ENCODE assay signal across 8 mouse cellular contexts in genomic region chr12:111445890-111446613, GRCm38 (mm10). TPM values are rescaled to one million over a fixed set of nuclear protein-coding genes. Genes with fewer than 3 reads are reported as not detected.
A peak's percentile ranks its signal among the peaks of the same experiment; 100 is the strongest.
DNase-seq lines count a peak whose midpoint lies in the region; ATAC-seq and TF ChIP-seq lines count a peak whose summit lies in the region.

No protein-coding gene starts in this region.

- no peaks in the 10 kb centered on the region for H3K36me3 ChIP-seq in lung, embryonic 16.5 days (ENCODE audit: control insufficient read depth, insufficient read depth, low read length)
- no peaks in the 10 kb centered on the region for H3K36me3 ChIP-seq in forebrain, embryonic 14.5 days (ENCODE audit: control insufficient read depth, insufficient read depth, low read length)
- H3K36me3 ChIP-seq in limb, embryonic 14.5 days (ENCODE audit: control insufficient read depth, insufficient read depth, low read length) = no peaks in the 10 kb centered on the region
- no peaks in the 10 kb centered on the region for H3K36me3 ChIP-seq in stomach, embryonic 15.5 days
- no peaks in the 10 kb centered on the region for H3K36me3 ChIP-seq in thymus, adult 2 months (ENCODE audit: control insufficient read depth, insufficient read depth, low read length)

- no peak overlapping the region for H3K9ac ChIP-seq in lung, embryonic 16.5 days (ENCODE audit: low read length)
- H3K9ac ChIP-seq in forebrain, embryonic 14.5 days (ENCODE audit: low read length) = no peak overlapping the region
- H3K9ac ChIP-seq in limb, embryonic 14.5 days (ENCODE audit: low read depth, low read length, severe bottlenecking) = no peak overlapping the region
- H3K9ac ChIP-seq in stomach, embryonic 15.5 days = no peak overlapping the region

- ATAC-seq in lung, embryonic 16.5 days (ENCODE audit: low read depth) = no peak
- ATAC-seq in forebrain, embryonic 14.5 days = no peak
- no peak for ATAC-seq in limb, embryonic 14.5 days (ENCODE audit: low FRiP score, low read depth)
- no peak for ATAC-seq in stomach, embryonic 15.5 days (ENCODE audit: insufficient read depth, low FRiP score, low read depth)

- H3K9me3 ChIP-seq in lung, embryonic 16.5 days (ENCODE audit: control insufficient read depth, low read length) = no peaks in the 10 kb centered on the region
- H3K9me3 ChIP-seq in forebrain, embryonic 14.5 days (replicated peaks; ENCODE audit: control insufficient read depth, low read length) = no peaks in the 10 kb centered on the region
- H3K9me3 ChIP-seq in limb, embryonic 14.5 days (ENCODE audit: control insufficient read depth, low read length) = no peaks in the 10 kb centered on the region
- no peaks in the 10 kb centered on the region for H3K9me3 ChIP-seq in stomach, embryonic 15.5 days

- TF ChIP-seq POLR2A in limb, embryonic 14.5 days (IDR thresholded peaks at IDR 0.05; ENCODE audit: borderline replicate concordance, extremely low read depth, insufficient read depth, insufficient read length) = no peak
- TF ChIP-seq POLR2A in thymus, adult 2 months (IDR thresholded peaks at IDR 0.05; ENCODE audit: control insufficient read depth, extremely low read depth, insufficient read depth, low read length, poor library complexity) = no peak

- peaks cover 78% of the 10 kb centered on the region for H3K27me3 ChIP-seq in lung, embryonic 16.5 days (ENCODE audit: control insufficient read depth, insufficient read depth, low read depth, low read length)
- H3K27me3 ChIP-seq in forebrain, embryonic 14.5 days (replicated peaks; ENCODE audit: control insufficient read depth, insufficient read depth, low read length) = peaks cover 95% of the 10 kb centered on the region
- peaks cover 91% of the 10 kb centered on the region for H3K27me3 ChIP-seq in limb, embryonic 14.5 days (ENCODE audit: control insufficient read depth, insufficient read depth, low read length)
- peaks cover 73% of the 10 kb centered on the region for H3K27me3 ChIP-seq in stomach, embryonic 15.5 days (replicated peaks)
- peaks cover 3% of the 10 kb centered on the region; the same call in 1 of the 2 replicates for H3K27me3 ChIP-seq in thymus, adult 2 months (ENCODE audit: control insufficient read depth, insufficient read depth, low read length)

- DNase-seq in lung, postnatal 25 days (ENCODE audit: low spot score) = no peak
- no peak for DNase-seq in forebrain, embryonic 14.5 days (ENCODE audit: low spot score)
- no peak for DNase-seq in limb, embryonic 14.5 days (ENCODE audit: low spot score)
- no peak for DNase-seq in layer of hippocampus, postnatal 14 days (ENCODE audit: low spot score in 2 of 2)
- DNase-seq in thymus, adult 2 months = no peak
- DNase-seq in cerebellum, adult 8-10 months = no peak

- no peak for TF ChIP-seq CTCF in thymus, adult 2 months (IDR thresholded peaks at IDR 0.05; ENCODE audit: borderline replicate concordance, control insufficient read depth, extremely low read depth, insufficient read depth, low read length, poor library complexity)

- peak overlapping the region; percentile 38 for H3K4me2 ChIP-seq in lung, embryonic 16.5 days (ENCODE audit: low read depth, low read length)
- H3K4me2 ChIP-seq in forebrain, embryonic 14.5 days (ENCODE audit: low read length) = peak overlapping the region; percentile 38
- H3K4me2 ChIP-seq in limb, embryonic 14.5 days (replicated peaks; ENCODE audit: low read depth, low read length, severe bottlenecking) = peak overlapping the region; percentile 42
- H3K4me2 ChIP-seq in stomach, embryonic 15.5 days = peak overlapping the region; percentile 47

- no peak overlapping the region for H3K27ac ChIP-seq in lung, embryonic 16.5 days (ENCODE audit: low read length)
- H3K27ac ChIP-seq in forebrain, embryonic 14.5 days (ENCODE audit: low read depth, low read length) = no peak overlapping the region
- no peak overlapping the region for H3K27ac ChIP-seq in limb, embryonic 14.5 days (replicated peaks; ENCODE audit: low read depth, low read length)
- no peak overlapping the region for H3K27ac ChIP-seq in stomach, embryonic 15.5 days
- no peak overlapping the region for H3K27ac ChIP-seq in thymus, adult 2 months (ENCODE audit: control insufficient read depth, insufficient read depth, low read length)

- 12% methylated on average over 27 of the region's 27 CpGs for WGBS in lung, embryonic 16.5 days
- WGBS in forebrain, embryonic 14.5 days = 3% methylated on average over 26 of the region's 27 CpGs
- 9% methylated on average over 25 of the region's 27 CpGs for WGBS in limb, embryonic 14.5 days
- WGBS in stomach, embryonic 15.5 days = 17% methylated on average over 27 of the region's 27 CpGs
- WGBS in thymus, adult 2 months = 60% methylated on average over 27 of the region's 27 CpGs

- peaks cover 39% of the 10 kb centered on the region for H3K4me1 ChIP-seq in lung, embryonic 16.5 days (replicated peaks; ENCODE audit: control insufficient read depth, insufficient read depth, low read length)
- peaks cover 5% of the 10 kb centered on the region for H3K4me1 ChIP-seq in forebrain, embryonic 14.5 days (ENCODE audit: control insufficient read depth, insufficient read depth, low read length)
- H3K4me1 ChIP-seq in limb, embryonic 14.5 days (ENCODE audit: control insufficient read depth, insufficient read depth, low read length) = peaks cover 23% of the 10 kb centered on the region
- peaks cover 36% of the 10 kb centered on the region for H3K4me1 ChIP-seq in stomach, embryonic 15.5 days
- H3K4me1 ChIP-seq in thymus, adult 2 months (replicated peaks; ENCODE audit: control insufficient read depth, insufficient read depth, low read length) = no peaks in the 10 kb centered on the region

- H3K4me3 ChIP-seq in lung, embryonic 16.5 days (ENCODE audit: low read length) = peak overlapping the region; percentile 27
- H3K4me3 ChIP-seq in forebrain, embryonic 14.5 days (ENCODE audit: low read depth, low read length) = peak overlapping the region; percentile 11; the same call in 1 of the 2 replicates
- peak overlapping the region; percentile 21 for H3K4me3 ChIP-seq in limb, embryonic 14.5 days (replicated peaks; ENCODE audit: low read length)
- H3K4me3 ChIP-seq in stomach, embryonic 15.5 days (replicated peaks) = peak overlapping the region; percentile 26
- no peak overlapping the region for H3K4me3 ChIP-seq in thymus, adult 2 months (ENCODE audit: control insufficient read depth, insufficient read depth, low read length)

RNA-seq across cellular contexts. Expression of gene Tnfaip2, which starts 3.8 kb away (rescaled TPM):
- 4.0 and 6.9 TPM in 2 replicates for polyA plus RNA-seq in lung, embryonic 16.5 days (2015; fragmentation: Nextera tagmentation; extraction: Ambion mirVana)
- polyA plus RNA-seq in forebrain, embryonic 14.5 days (2014; fragmentation: Nextera tagmentation; extraction: Ambion mirVana) = 0.28 and 1.1 TPM in 2 replicates
- polyA plus RNA-seq in limb, embryonic 14.5 days (2012; rRNA removed) = 9.3 and 10.2 TPM in 2 replicates
- polyA plus RNA-seq in limb, embryonic 14.5 days (2014; fragmentation: Nextera tagmentation; extraction: Ambion mirVana) = 10.0 and 11.4 TPM in 2 replicates
- 8.5 and 13.5 TPM in 2 replicates for polyA plus RNA-seq in stomach, embryonic 15.5 days (2015; fragmentation: Nextera tagmentation; extraction: Ambion mirVana)
- 1 to 10 TPM in 1 of 2 experiments, under 1 TPM in 1; 0.55 to 1.2 TPM for total RNA-seq in layer of hippocampus, postnatal 14 days (2021)
- 18.9 and 27.9 TPM in 2 replicates for polyA plus RNA-seq in thymus, adult 2 months (2012; rRNA removed)

RNA-seq across cellular contexts. Expression of gene Exoc3l4, which starts 29.2 kb away (rescaled TPM):
- 13.0 and 14.5 TPM in 2 replicates for polyA plus RNA-seq in lung, embryonic 16.5 days (2015; fragmentation: Nextera tagmentation; extraction: Ambion mirVana)
- polyA plus RNA-seq in forebrain, embryonic 14.5 days (2014; fragmentation: Nextera tagmentation; extraction: Ambion mirVana) = 2.2 and 2.7 TPM in 2 replicates
- polyA plus RNA-seq in limb, embryonic 14.5 days (2012; rRNA removed) = 11.7 and 14.9 TPM in 2 replicates
- 7.4 and 7.7 TPM in 2 replicates for polyA plus RNA-seq in limb, embryonic 14.5 days (2014; fragmentation: Nextera tagmentation; extraction: Ambion mirVana)
- polyA plus RNA-seq in stomach, embryonic 15.5 days (2015; fragmentation: Nextera tagmentation; extraction: Ambion mirVana) = 8.5 and 8.7 TPM in 2 replicates
- total RNA-seq in layer of hippocampus, postnatal 14 days (2021) = 1 to 10 TPM; 1.2 to 2.3 TPM
- 31.0 and 41.5 TPM in 2 replicates for polyA plus RNA-seq in thymus, adult 2 months (2012; rRNA removed)

RNA-seq across cellular contexts. Expression of gene Lbhd2, which starts 39.4 kb away (rescaled TPM):
- 0.79 and 0.80 TPM in 2 replicates for polyA plus RNA-seq in lung, embryonic 16.5 days (2015; fragmentation: Nextera tagmentation; extraction: Ambion mirVana)
- polyA plus RNA-seq in forebrain, embryonic 14.5 days (2014; fragmentation: Nextera tagmentation; extraction: Ambion mirVana) = 2.4 and 2.8 TPM in 2 replicates
- 11.0 and 17.2 TPM in 2 replicates for polyA plus RNA-seq in limb, embryonic 14.5 days (2012; rRNA removed)
- 19.2 and 22.3 TPM in 2 replicates for polyA plus RNA-seq in limb, embryonic 14.5 days (2014; fragmentation: Nextera tagmentation; extraction: Ambion mirVana)
- polyA plus RNA-seq in stomach, embryonic 15.5 days (2015; fragmentation: Nextera tagmentation; extraction: Ambion mirVana) = 1.4 and 1.7 TPM in 2 replicates
- total RNA-seq in layer of hippocampus, postnatal 14 days (2021) = 1 to 10 TPM in 1 of 2 experiments, under 1 TPM in 1; 0.62 to 1.8 TPM
- 1.4 and 1.9 TPM in 2 replicates for polyA plus RNA-seq in thymus, adult 2 months (2012; rRNA removed)

RNA-seq across cellular contexts. Expression of gene Gm266, which starts 39.6 kb away (rescaled TPM):
- 3.9 and 5.4 TPM in 2 replicates for polyA plus RNA-seq in lung, embryonic 16.5 days (2015; fragmentation: Nextera tagmentation; extraction: Ambion mirVana)
- 0.84 and 0.99 TPM in 2 replicates for polyA plus RNA-seq in forebrain, embryonic 14.5 days (2014; fragmentation: Nextera tagmentation; extraction: Ambion mirVana)
- 14.8 and 15.5 TPM in 2 replicates for polyA plus RNA-seq in limb, embryonic 14.5 days (2012; rRNA removed)
- polyA plus RNA-seq in limb, embryonic 14.5 days (2014; fragmentation: Nextera tagmentation; extraction: Ambion mirVana) = 14.7 and 14.8 TPM in 2 replicates
- 25.4 and 30.3 TPM in 2 replicates for polyA plus RNA-seq in stomach, embryonic 15.5 days (2015; fragmentation: Nextera tagmentation; extraction: Ambion mirVana)
- 1 to 10 TPM; 5.2 to 6.3 TPM for total RNA-seq in layer of hippocampus, postnatal 14 days (2021)
- 1.4 and 1.8 TPM in 2 replicates for polyA plus RNA-seq in thymus, adult 2 months (2012; rRNA removed)
